Comparison of ENCODE assay signal across 8 mouse cellular contexts in the genomic region with DNA sequence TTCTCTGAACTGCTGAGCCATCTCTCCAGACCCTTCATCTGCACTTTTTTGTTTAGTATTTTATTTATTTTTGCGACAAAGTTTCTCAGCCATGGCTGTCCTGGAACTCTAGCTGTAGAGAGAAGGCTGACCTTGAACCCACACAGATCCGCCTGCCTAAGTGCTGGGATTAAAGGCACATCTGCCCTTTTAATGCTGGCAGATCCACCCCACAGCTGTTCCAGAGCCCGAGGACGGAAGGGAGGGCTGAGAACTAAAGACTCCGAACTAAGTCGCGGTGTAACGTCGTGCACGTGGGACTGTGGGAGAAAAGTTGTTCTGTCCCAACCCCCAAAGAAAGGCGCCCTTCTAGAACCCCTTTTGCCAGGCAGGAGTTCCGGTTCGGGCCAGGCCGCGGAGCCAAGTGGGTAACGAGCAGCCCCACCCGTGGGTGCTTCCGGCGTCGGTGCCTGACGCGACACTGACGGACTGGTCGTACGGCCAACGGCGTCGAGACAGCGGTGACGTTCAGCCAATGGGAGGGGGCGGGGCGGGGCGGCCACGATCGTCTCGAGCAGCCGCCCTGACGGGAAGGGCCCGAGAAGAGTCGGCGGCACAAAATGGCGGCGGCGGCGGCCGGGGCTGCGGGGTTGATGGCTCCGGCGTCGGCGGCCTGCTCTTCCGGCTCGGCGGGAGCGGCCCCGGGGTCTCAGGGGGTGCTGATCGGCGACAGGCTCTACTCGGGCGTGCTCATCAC. TPM values are rescaled to one million over a fixed set of nuclear protein-coding genes. Genes with fewer than 3 reads are reported as not detected.
DNase-seq lines count a peak whose midpoint lies in the region; ATAC-seq lines count a peak whose summit lies in the region.

Gene Ccnl2, plus strand, starts transcription at position 561 of the 736 bp plus-strand sequence.

- ATAC-seq in inflammation-experienced regulatory T-cells, adult 6 months = peak; percentile 99
- peak; percentile 98 for ATAC-seq in megakaryocyte-erythroid progenitor cell, adult 5-6 weeks (replicated peaks; ENCODE audit: low FRiP score, low TSS enrichment, poor library complexity, severe bottlenecking)

- intact Hi-C loops in gastrocnemius, postnatal 14 days (cut with DNase I; ENCODE audit: low total_unique reads) = no loop called here
- intact Hi-C loops in left cerebral cortex, postnatal 10 days (cut with DNase I) = no loop called here

- DNase-seq in adrenal gland, adult (ENCODE audit: inconsistent age in 2 of 2, low spot score in 1 of 2) = peak; percentile 96 to 98
- peak; percentile 97 for DNase-seq in embryo, embryonic 10.5 days (ENCODE audit: low spot score)
- DNase-seq in gastrocnemius, postnatal 14 days = peak; percentile 95
- DNase-seq in left cerebral cortex, postnatal 10 days (ENCODE audit: extremely low spot score in 1 of 2, low spot score in 2 of 2) = peak; percentile 92 to 97
- peak; percentile 94 for DNase-seq in right cerebral cortex, postnatal 25 days
- peak; percentile 92 to 93 for DNase-seq in urinary bladder, postnatal 4 days (ENCODE audit: low spot score in 2 of 2)

RNA-seq across cellular contexts. Expression of gene Ccnl2, which starts in this region (rescaled TPM):
- 10 to 100 TPM; 20.6 to 29.0 TPM for total RNA-seq in gastrocnemius, postnatal 14 days (2021)
- 100 to 1,000 TPM in 2 of 3 experiments, 10 to 100 TPM in 1; 83.8 to 128 (median 117) TPM for polyA plus RNA-seq in inflammation-experienced regulatory T-cells, adult 6 months (2017; shearing (Covaris generic))
- 10 to 100 TPM; 68.7 to 71.2 TPM for total RNA-seq in left cerebral cortex, postnatal 10 days (2021)
- total RNA-seq in megakaryocyte-erythroid progenitor cell, adult 5-6 weeks (2014; fragmentation: Nextera tagmentation) = 108 and 141 TPM in 2 replicates
- total RNA-seq in megakaryocyte-erythroid progenitor cell, adult 5-6 weeks (2017) = 86.9 and 94.2 TPM in 2 replicates

Comparison
In these comparisons a context has a peak if more than half of its experiments do, and no peak if none do; other contexts are left out.
1. Peak in every context shown above with its lines: DNase-seq and ATAC-seq.